Mouse (Mus musculus): ENCODE measurements around the gene Cmpk1. TPM values are rescaled to one million over a fixed set of nuclear protein-coding genes. Genes with fewer than 3 reads are reported as not detected.

Gene Cmpk1
- polyA plus RNA-seq, 1 experiment from 2014 or later: 98.9 TPM

GRCm38 (mm10) chr4:114958231-114958630 is 28.8 kb downstream of the Cmpk1 start:
- H3K4me1 ChIP-seq (replicated peaks; ENCODE audit: control insufficient read depth, insufficient read depth, low read length): no peaks in the 10 kb centered on the region
- no peak overlapping the region for H3K9ac ChIP-seq (ENCODE audit: low read length)
- ATAC-seq (replicated peaks; ENCODE audit: low FRiP score, low TSS enrichment, low read depth) (no peak), DNase-seq (ENCODE audit: low spot score) (no peak)
- H3K36me3 ChIP-seq (ENCODE audit: control insufficient read depth, insufficient read depth, low read length): peaks cover 34% of the 10 kb centered on the region
- WGBS: 87% methylated on average over 2 of the region's 2 CpGs
- H3K27ac ChIP-seq (ENCODE audit: low read depth): no peak overlapping the region
- no peaks in the 10 kb centered on the region for H3K27me3 ChIP-seq (replicated peaks; ENCODE audit: control insufficient read depth, insufficient read depth, low read length)
- H3K4me3 ChIP-seq (ENCODE audit: low read depth, low read length): no peak overlapping the region
- H3K4me2 ChIP-seq (ENCODE audit: low read length): no peak overlapping the region
- no peaks in the 10 kb centered on the region for H3K9me3 ChIP-seq (ENCODE audit: control insufficient read depth, low read length)

- DNase-seq (ENCODE audit: low spot score) (no peak), ATAC-seq (replicated peaks; ENCODE audit: low FRiP score, low TSS enrichment, low read depth) (no peak)
- H3K4me2 ChIP-seq (ENCODE audit: low read length): no peak overlapping the region
- no peaks in the 10 kb centered on the region for H3K9me3 ChIP-seq (ENCODE audit: control insufficient read depth, low read length)
- no peak overlapping the region for H3K27ac ChIP-seq (ENCODE audit: low read depth)
- H3K4me1 ChIP-seq (replicated peaks; ENCODE audit: control insufficient read depth, insufficient read depth, low read length): no peaks in the 10 kb centered on the region
- no peaks in the 10 kb centered on the region for H3K27me3 ChIP-seq (replicated peaks; ENCODE audit: control insufficient read depth, insufficient read depth, low read length)
- no peak overlapping the region for H3K4me3 ChIP-seq (ENCODE audit: low read depth, low read length)
- no peak overlapping the region for H3K9ac ChIP-seq (ENCODE audit: low read length)
- peaks cover 26% of the 10 kb centered on the region for H3K36me3 ChIP-seq (ENCODE audit: control insufficient read depth, insufficient read depth, low read length)
These were observed 29.6 kb downstream of the Cmpk1 start for GRCm38 (mm10) chr4:114957403-114957802.

DNA sequence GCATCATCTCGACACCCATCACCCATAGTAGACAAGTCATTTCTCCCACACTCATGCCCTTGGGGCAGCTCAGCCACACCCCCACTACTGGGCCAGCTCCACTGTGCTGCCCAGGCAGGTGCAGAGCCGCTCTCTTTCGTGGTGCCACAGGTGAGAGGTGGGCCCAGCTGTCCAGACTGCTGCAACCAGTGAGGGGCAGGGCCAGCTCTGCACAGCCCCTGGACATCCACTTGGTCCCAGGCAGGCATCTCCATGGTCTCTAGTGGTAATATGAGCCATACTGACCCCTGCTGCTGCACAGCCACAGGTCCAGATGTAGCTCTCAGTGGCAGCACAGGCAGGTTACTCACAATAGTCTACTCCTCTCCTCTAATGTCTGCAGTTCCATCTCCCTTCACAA is 33.9 kb downstream of the Cmpk1 start:
- ATAC-seq (replicated peaks; ENCODE audit: low FRiP score, low TSS enrichment, low read depth): peak; percentile 43; the same call in 1 of the 2 replicates
- DNase-seq (ENCODE audit: low spot score): no peak
- H3K9ac ChIP-seq (ENCODE audit: low read length): no peak overlapping the region
- H3K9me3 ChIP-seq (ENCODE audit: control insufficient read depth, low read length): no peaks in the 10 kb centered on the region
- no peaks in the 10 kb centered on the region for H3K4me1 ChIP-seq (replicated peaks; ENCODE audit: control insufficient read depth, insufficient read depth, low read length)
- 81% methylated on average over 3 of the region's 3 CpGs for WGBS
- no peaks in the 10 kb centered on the region for H3K27me3 ChIP-seq (replicated peaks; ENCODE audit: control insufficient read depth, insufficient read depth, low read length)
- no peak overlapping the region for H3K27ac ChIP-seq (ENCODE audit: low read depth)
- no peaks in the 10 kb centered on the region for H3K36me3 ChIP-seq (ENCODE audit: control insufficient read depth, insufficient read depth, low read length)
- H3K4me3 ChIP-seq (ENCODE audit: low read depth, low read length): no peak overlapping the region
- no peak overlapping the region for H3K4me2 ChIP-seq (ENCODE audit: low read length)

DNA sequence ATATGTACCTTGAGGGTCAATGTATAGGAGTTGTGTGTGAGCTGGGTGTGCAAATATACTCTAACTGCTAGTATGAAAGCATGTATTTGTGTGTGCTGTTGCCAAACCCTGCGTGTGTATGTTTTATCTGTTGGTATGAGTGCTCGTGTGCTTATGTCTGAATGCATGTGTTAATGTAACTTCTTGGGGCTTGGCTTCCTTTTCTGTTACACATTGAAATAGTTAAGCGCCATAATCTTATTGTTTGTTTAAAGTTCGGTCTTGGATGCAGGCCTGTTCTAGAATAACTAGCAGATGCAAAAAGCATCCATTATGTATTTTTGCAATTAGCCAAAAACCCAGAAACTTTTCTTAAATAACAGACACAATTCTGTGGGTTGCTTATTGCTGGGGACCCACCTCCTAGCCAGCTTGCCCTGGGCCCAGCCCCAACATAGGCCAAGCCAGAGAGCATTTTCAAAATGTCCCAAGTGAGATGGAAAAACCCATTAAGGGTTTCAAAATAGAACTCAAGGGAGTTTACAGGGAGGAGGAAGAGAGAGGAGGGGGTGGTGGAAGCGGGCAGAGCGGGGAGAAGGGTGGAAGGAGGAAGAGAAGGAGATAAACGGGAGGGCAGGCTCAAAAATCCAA is 39.1 kb downstream of the Cmpk1 start:
- Histone ChIP-seq H3K9me3 (ENCODE audit: control insufficient read depth, low read length) (no peaks in the 10 kb centered on the region), H3K4me3 (ENCODE audit: low read depth, low read length) (no peak overlapping the region), H3K4me2 (ENCODE audit: low read length) (no peak overlapping the region), H3K27me3 (replicated peaks; ENCODE audit: control insufficient read depth, insufficient read depth, low read length) (peaks cover 6% of the 10 kb centered on the region), H3K36me3 (ENCODE audit: control insufficient read depth, insufficient read depth, low read length) (no peaks in the 10 kb centered on the region), H3K27ac (ENCODE audit: low read depth) (no peak overlapping the region), H3K9ac (ENCODE audit: low read length) (no peak overlapping the region), H3K4me1 (replicated peaks; ENCODE audit: control insufficient read depth, insufficient read depth, low read length) (no peaks in the 10 kb centered on the region)
- ATAC-seq (replicated peaks; ENCODE audit: low FRiP score, low TSS enrichment, low read depth): no peak
- no peak for DNase-seq (ENCODE audit: low spot score)
- 71% methylated on average over 7 of the region's 7 CpGs for WGBS

GRCm38 (mm10) chr4:114947395-114947794 is 39.6 kb downstream of the Cmpk1 start:
- WGBS: 20% methylated on average over 6 of the region's 6 CpGs
- H3K36me3 ChIP-seq (ENCODE audit: control insufficient read depth, insufficient read depth, low read length): no peaks in the 10 kb centered on the region
- peaks cover 6% of the 10 kb centered on the region for H3K27me3 ChIP-seq (replicated peaks; ENCODE audit: control insufficient read depth, insufficient read depth, low read length)
- DNase-seq (ENCODE audit: low spot score) (peak; percentile 93), ATAC-seq (replicated peaks; ENCODE audit: low FRiP score, low TSS enrichment, low read depth) (peak; percentile 68)
- no peak overlapping the region for H3K4me2 ChIP-seq (ENCODE audit: low read length)
- no peak overlapping the region for H3K9ac ChIP-seq (ENCODE audit: low read length)
- no peak overlapping the region for H3K27ac ChIP-seq (ENCODE audit: low read depth)
- H3K9me3 ChIP-seq (ENCODE audit: control insufficient read depth, low read length): no peaks in the 10 kb centered on the region
- no peak overlapping the region for H3K4me3 ChIP-seq (ENCODE audit: low read depth, low read length)
- no peaks in the 10 kb centered on the region for H3K4me1 ChIP-seq (replicated peaks; ENCODE audit: control insufficient read depth, insufficient read depth, low read length)

- Histone ChIP-seq H3K9ac (ENCODE audit: low read length) (no peak overlapping the region), H3K9me3 (ENCODE audit: control insufficient read depth, low read length) (no peaks in the 10 kb centered on the region), H3K36me3 (ENCODE audit: control insufficient read depth, insufficient read depth, low read length) (no peaks in the 10 kb centered on the region), H3K4me1 (replicated peaks; ENCODE audit: control insufficient read depth, insufficient read depth, low read length) (no peaks in the 10 kb centered on the region), H3K27ac (ENCODE audit: low read depth) (no peak overlapping the region), H3K4me2 (ENCODE audit: low read length) (no peak overlapping the region), H3K27me3 (replicated peaks; ENCODE audit: control insufficient read depth, insufficient read depth, low read length) (peaks cover 6% of the 10 kb centered on the region), H3K4me3 (ENCODE audit: low read depth, low read length) (no peak overlapping the region)
- DNase-seq (ENCODE audit: low spot score) (no peak), ATAC-seq (replicated peaks; ENCODE audit: low FRiP score, low TSS enrichment, low read depth) (no peak)
- 79% methylated on average over 4 of the region's 4 CpGs for WGBS
These were observed 40.6 kb downstream of the Cmpk1 start for GRCm38 (mm10) chr4:114946416-114946815.

DNA sequence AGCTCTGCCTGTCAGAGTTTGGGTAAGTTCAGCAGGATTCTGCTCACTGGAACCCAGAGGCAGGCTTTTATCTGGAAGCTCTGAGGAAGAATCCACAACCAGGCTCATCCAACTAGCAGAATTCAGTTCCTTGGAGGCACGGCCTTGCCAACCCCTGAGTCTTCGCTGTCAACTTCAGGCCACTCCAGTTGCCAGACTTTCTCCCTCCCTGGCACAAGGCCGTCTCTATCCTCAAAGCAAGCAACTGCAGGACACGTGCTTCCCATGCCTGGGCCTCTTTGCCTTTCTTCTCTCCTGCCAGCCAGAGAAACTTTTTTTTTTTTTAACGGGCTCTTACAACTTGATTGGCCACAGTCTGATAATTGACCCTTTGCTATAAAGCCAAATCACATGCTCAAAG is 42.0 kb downstream of the Cmpk1 start:
- Histone ChIP-seq H3K4me3 (ENCODE audit: low read depth, low read length) (no peak overlapping the region), H3K9me3 (ENCODE audit: control insufficient read depth, low read length) (no peaks in the 10 kb centered on the region), H3K36me3 (ENCODE audit: control insufficient read depth, insufficient read depth, low read length) (no peaks in the 10 kb centered on the region), H3K4me2 (ENCODE audit: low read length) (no peak overlapping the region), H3K27ac (ENCODE audit: low read depth) (no peak overlapping the region), H3K9ac (ENCODE audit: low read length) (no peak overlapping the region), H3K27me3 (replicated peaks; ENCODE audit: control insufficient read depth, insufficient read depth, low read length) (peaks cover 6% of the 10 kb centered on the region), H3K4me1 (replicated peaks; ENCODE audit: control insufficient read depth, insufficient read depth, low read length) (no peaks in the 10 kb centered on the region)
- ATAC-seq (replicated peaks; ENCODE audit: low FRiP score, low TSS enrichment, low read depth): no peak
- no peak for DNase-seq (ENCODE audit: low spot score)
- WGBS: 34% methylated on average over 5 of the region's 5 CpGs

- H3K27ac ChIP-seq (ENCODE audit: low read depth): no peak overlapping the region
- no peaks in the 10 kb centered on the region for H3K9me3 ChIP-seq (ENCODE audit: control insufficient read depth, low read length)
- H3K27me3 ChIP-seq (replicated peaks; ENCODE audit: control insufficient read depth, insufficient read depth, low read length): peaks cover 9% of the 10 kb centered on the region
- H3K9ac ChIP-seq (ENCODE audit: low read length): no peak overlapping the region
- no peak overlapping the region for H3K4me2 ChIP-seq (ENCODE audit: low read length)
- DNase-seq (ENCODE audit: low spot score) (no peak), ATAC-seq (replicated peaks; ENCODE audit: low FRiP score, low TSS enrichment, low read depth) (no peak)
- H3K4me3 ChIP-seq (ENCODE audit: low read depth, low read length): no peak overlapping the region
- WGBS: 30% methylated on average over 8 of the region's 8 CpGs
- no peaks in the 10 kb centered on the region for H3K4me1 ChIP-seq (replicated peaks; ENCODE audit: control insufficient read depth, insufficient read depth, low read length)
- no peaks in the 10 kb centered on the region for H3K36me3 ChIP-seq (ENCODE audit: control insufficient read depth, insufficient read depth, low read length)
These were observed 44.5 kb downstream of the Cmpk1 start for GRCm38 (mm10) chr4:114942583-114942982.

- Histone ChIP-seq H3K27me3 (replicated peaks; ENCODE audit: control insufficient read depth, insufficient read depth, low read length) (peaks cover 9% of the 10 kb centered on the region), H3K4me2 (ENCODE audit: low read length) (no peak overlapping the region), H3K4me3 (ENCODE audit: low read depth, low read length) (no peak overlapping the region), H3K4me1 (replicated peaks; ENCODE audit: control insufficient read depth, insufficient read depth, low read length) (no peaks in the 10 kb centered on the region), H3K9ac (ENCODE audit: low read length) (no peak overlapping the region), H3K27ac (ENCODE audit: low read depth) (no peak overlapping the region), H3K36me3 (ENCODE audit: control insufficient read depth, insufficient read depth, low read length) (no peaks in the 10 kb centered on the region), H3K9me3 (ENCODE audit: control insufficient read depth, low read length) (no peaks in the 10 kb centered on the region)
- ATAC-seq (replicated peaks; ENCODE audit: low FRiP score, low TSS enrichment, low read depth): no peak
- WGBS: 53% methylated on average over 4 of the region's 4 CpGs
- DNase-seq (ENCODE audit: low spot score): peak; percentile 41
These were observed 44.9 kb downstream of the Cmpk1 start for GRCm38 (mm10) chr4:114942112-114942511.
